Mouse (Mus musculus): ENCODE data around the gene Gm9747. TPM values are rescaled to one million over a fixed set of nuclear protein-coding genes. Genes with fewer than 3 reads are reported as not detected.

Gene Gm9747
- total and polyA plus RNA-seq, 3 experiments: not detected

DNA sequence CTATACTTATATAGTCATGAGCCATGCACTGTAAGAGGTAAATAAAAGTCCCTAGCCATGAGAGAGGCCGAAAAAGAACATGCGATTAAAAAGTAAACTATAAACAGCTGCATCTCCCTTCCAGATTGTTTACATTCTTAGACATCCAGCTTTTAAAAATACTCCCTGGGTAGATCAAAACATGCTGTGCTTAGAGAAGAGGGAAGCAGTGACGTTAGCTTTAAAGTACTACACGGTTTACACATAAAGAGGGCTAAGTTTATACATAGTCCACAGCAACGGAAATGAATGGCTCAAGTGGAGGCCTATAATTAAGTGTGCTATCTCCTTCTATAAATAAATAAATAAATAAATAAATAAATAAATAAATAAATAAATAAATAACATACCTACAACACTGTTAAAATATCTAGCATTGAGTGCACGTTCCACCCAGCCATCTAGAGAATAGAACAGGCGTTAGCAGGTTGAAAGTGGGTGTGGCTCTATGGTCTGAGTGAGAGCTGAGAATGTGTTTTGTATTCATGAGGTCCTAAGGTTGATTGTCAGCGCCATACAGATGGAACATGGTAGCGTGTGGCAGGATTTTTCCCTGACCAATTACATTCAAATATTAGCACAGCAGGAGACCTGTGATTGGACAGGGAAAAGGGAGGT is 21.0 kb downstream of the Gm9747 start:
- no peaks in the 10 kb centered on the region for H3K27me3 ChIP-seq (replicated peaks)
- no peak overlapping the region for H3K27ac ChIP-seq (ENCODE audit: insufficient read depth, low read depth)
- no peaks in the 10 kb centered on the region for H3K9me3 ChIP-seq (replicated peaks; ENCODE audit: low read length)
- in situ Hi-C loops (cut with MboI; ENCODE audit: low pct_ligation_motif_present, low pct_unique_long_range_greater_than_20kb, low sequenced_read_pairs) (no loop called here), dilution Hi-C loops (cut with MboI; ENCODE audit: extremely low pct_ligation_motif_present, extremely low pct_unique_long_range_greater_than_20kb, low sequenced_read_pairs) (no loop called here)
- no peaks in the 10 kb centered on the region for H3K4me1 ChIP-seq (ENCODE audit: control insufficient read depth in 1 of 2, insufficient read depth in 2 of 2)
- H3K79me2 ChIP-seq (replicated peaks; ENCODE audit: control insufficient read depth, extremely low read depth, insufficient read depth, poor library complexity, severe bottlenecking): no peaks in the 10 kb centered on the region
- H3K9ac ChIP-seq (ENCODE audit: insufficient read depth, low read depth): no peak overlapping the region
- DNase-seq (ENCODE audit: extremely low read depth): no peak
- TF ChIP-seq POLR2AphosphoS2 (IDR thresholded peaks at IDR 0.05; ENCODE audit: low read depth, low read length) (no peak), MAFK (IDR thresholded peaks at IDR 0.05; ENCODE audit: insufficient replicate concordance, low read length) (no peak), BHLHE40 (IDR thresholded peaks at IDR 0.05; ENCODE audit: low read depth, low read length) (no peak), TCF12 (IDR thresholded peaks at IDR 0.05; ENCODE audit: low read depth, low read length) (no peak), ZMIZ1 (IDR thresholded peaks at IDR 0.05; ENCODE audit: low read depth, low read length) (no peak), UBTF (IDR thresholded peaks at IDR 0.05; ENCODE audit: low read depth, low read length) (no peak), EP300 (IDR thresholded peaks at IDR 0.05; ENCODE audit: low read length) (no peak), ZC3H11A (IDR thresholded peaks at IDR 0.05; ENCODE audit: low read depth, low read length) (no peak)
- no peak overlapping the region for H3K4me3 ChIP-seq (replicated peaks in 1 of 3; ENCODE audit: low read depth in 2 of 3, low read length in 2 of 3, poor library complexity in 1 of 3)
- no peak overlapping the region for H3K4me2 ChIP-seq (ENCODE audit: insufficient read depth, low read depth, poor library complexity, severe bottlenecking)
- H3K36me3 ChIP-seq (replicated peaks in 1 of 2; ENCODE audit: control insufficient read depth in 1 of 2, insufficient read depth in 1 of 2, low read length in 1 of 2): no peaks in the 10 kb centered on the region

GRCm38 (mm10) chr1:82257457-82257856 is 24.5 kb downstream of the Gm9747 start:
- Histone ChIP-seq H3K4me3 (replicated peaks in 1 of 3; ENCODE audit: low read depth in 2 of 3, low read length in 2 of 3, poor library complexity in 1 of 3) (no peak overlapping the region), H3K4me1 (ENCODE audit: control insufficient read depth in 1 of 2, insufficient read depth in 2 of 2) (no peaks in the 10 kb centered on the region), H3K9ac (ENCODE audit: insufficient read depth, low read depth) (no peak overlapping the region), H3K36me3 (replicated peaks in 1 of 2; ENCODE audit: control insufficient read depth in 1 of 2, insufficient read depth in 1 of 2, low read length in 1 of 2) (no peaks in the 10 kb centered on the region), H3K27ac (ENCODE audit: insufficient read depth, low read depth) (no peak overlapping the region), H3K9me3 (replicated peaks; ENCODE audit: low read length) (no peaks in the 10 kb centered on the region), H3K4me2 (ENCODE audit: insufficient read depth, low read depth, poor library complexity, severe bottlenecking) (no peak overlapping the region), H3K27me3 (replicated peaks) (no peaks in the 10 kb centered on the region), H3K79me2 (replicated peaks; ENCODE audit: control insufficient read depth, extremely low read depth, insufficient read depth, poor library complexity, severe bottlenecking) (no peaks in the 10 kb centered on the region)
- TF ChIP-seq RCOR1 (conservative IDR thresholded peaks at IDR 0.05; ENCODE audit: low read depth, low read length): no peak
- TF ChIP-seq MYC (IDR thresholded peaks at IDR 0.05; ENCODE audit: low read depth, low read length): no peak
- no peak for TF ChIP-seq ZC3H11A (IDR thresholded peaks at IDR 0.05; ENCODE audit: low read depth, low read length)
- no peak for TF ChIP-seq IRF4 (IDR thresholded peaks at IDR 0.05; ENCODE audit: low read depth, low read length)
- no peak for TF ChIP-seq NELFE (IDR thresholded peaks at IDR 0.05; ENCODE audit: low read depth, low read length)
- no peak for TF ChIP-seq RAD21 (IDR thresholded peaks at IDR 0.05; ENCODE audit: low read depth, low read length)
- TF ChIP-seq UBTF (IDR thresholded peaks at IDR 0.05; ENCODE audit: low read depth, low read length): no peak
- TF ChIP-seq MEF2A (IDR thresholded peaks at IDR 0.05; ENCODE audit: borderline replicate concordance, low read depth, low read length): no peak
- no peak for TF ChIP-seq ZKSCAN1 (IDR thresholded peaks at IDR 0.05; ENCODE audit: borderline replicate concordance, low read depth, low read length)
- TF ChIP-seq ZMIZ1 (IDR thresholded peaks at IDR 0.05; ENCODE audit: low read depth, low read length): no peak
- TF ChIP-seq ETS1 (conservative IDR thresholded peaks at IDR 0.05; ENCODE audit: low read depth, low read length): no peak
- TF ChIP-seq JUN (IDR thresholded peaks at IDR 0.05; ENCODE audit: insufficient read depth, low read depth, low read length): no peak
- no peak for TF ChIP-seq MXI1 (IDR thresholded peaks at IDR 0.05; ENCODE audit: low read depth, low read length)
- TF ChIP-seq ZNF384 (IDR thresholded peaks at IDR 0.05; ENCODE audit: low read depth, low read length): no peak
- no peak for TF ChIP-seq HCFC1 (IDR thresholded peaks at IDR 0.05; ENCODE audit: low read depth, low read length)
- TF ChIP-seq EP300 (IDR thresholded peaks at IDR 0.05; ENCODE audit: low read length): no peak
- no peak for TF ChIP-seq TCF12 (IDR thresholded peaks at IDR 0.05; ENCODE audit: low read depth, low read length)
- TF ChIP-seq CHD1 (IDR thresholded peaks at IDR 0.05; ENCODE audit: low read depth, low read length): no peak
- TF ChIP-seq USF1 (IDR thresholded peaks at IDR 0.05; ENCODE audit: low read depth, low read length): no peak
- TF ChIP-seq MAFK (IDR thresholded peaks at IDR 0.05; ENCODE audit: insufficient replicate concordance, low read length): no peak
- in situ Hi-C loops (cut with MboI; ENCODE audit: low pct_ligation_motif_present, low pct_unique_long_range_greater_than_20kb, low sequenced_read_pairs) (no loop called here), dilution Hi-C loops (cut with MboI; ENCODE audit: extremely low pct_ligation_motif_present, extremely low pct_unique_long_range_greater_than_20kb, low sequenced_read_pairs) (no loop called here)
- DNase-seq (ENCODE audit: extremely low read depth): no peak
